Mouse (Mus musculus) olfactory bulb, adult 2 months (tissue): ENCODE measurements around the gene Inca1.

Experiments used
- CTCF ChIP-seq: fragments of 200-500 bp; IDR thresholded peaks from 2 replicates; pipeline ENCODE4 v1.5.1; 2012; ENCODE audit warnings: low read depth, mild to moderate bottlenecking, low read length, moderate library complexity; ENCODE audit not compliant: insufficient read depth
- POLR2A ChIP-seq: fragments of 200-500 bp; IDR thresholded peaks from 2 replicates; pipeline ENCODE4 v1.6.1; 2012; ENCODE audit warnings: mild to moderate bottlenecking, low read depth, low read length, moderate library complexity; ENCODE audit not compliant: insufficient read depth

DNA sequence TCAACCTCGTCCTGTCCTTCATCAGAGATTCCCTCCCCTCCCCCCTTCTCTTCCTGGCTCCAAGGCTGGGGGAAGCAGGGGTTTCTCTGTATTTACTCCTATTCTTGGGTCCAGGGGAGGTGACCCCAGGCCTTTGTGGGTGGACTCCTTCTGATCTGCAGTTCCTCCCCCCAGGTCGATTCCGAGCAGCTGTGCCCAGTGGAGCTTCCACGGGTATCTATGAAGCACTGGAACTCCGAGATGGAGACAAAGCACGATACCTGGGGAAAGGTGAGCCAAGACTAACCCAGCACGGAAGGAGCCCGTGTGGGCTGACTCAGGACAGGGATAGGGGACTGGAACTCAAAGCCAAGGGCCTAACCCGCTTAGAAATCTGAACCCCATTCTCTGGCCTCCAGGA, 42.0 kb downstream of the Inca1 start:
- TF ChIP-seq CTCF (no peak), POLR2A (no peak)
